Mouse (Mus musculus): Measurements from ENCODE around the gene Tspan14. TPM values are rescaled to one million over a fixed set of nuclear protein-coding genes. Genes with fewer than 3 reads are reported as not detected.

Tspan14 gene
- total and polyA plus RNA-seq, 2 experiments, result 13.3 to 30.4 TPM

- Histone ChIP-seq H3K27ac (replicated peaks; ENCODE audit: insufficient read depth, low read depth, low read length) (no peak overlapping the region), H3K27me3 (ENCODE audit: control insufficient read depth, insufficient read depth, low read length) (no peaks in the 10 kb centered on the region), H3K36me3 (ENCODE audit: control insufficient read depth, insufficient read depth, low read length) (no peaks in the 10 kb centered on the region), H3K9ac (ENCODE audit: low read depth, low read length) (no peak overlapping the region), H3K4me3 (ENCODE audit: insufficient read depth, low read depth, low read length) (no peak overlapping the region), H3K4me1 (ENCODE audit: control insufficient read depth, insufficient read depth, low read length) (peaks cover 30% of the 10 kb centered on the region), H3K79me2 (ENCODE audit: control insufficient read depth, insufficient read depth, low read length) (peaks cover 26% of the 10 kb centered on the region; the same call in 1 of the 2 replicates)
- TF ChIP-seq POLR2A (IDR thresholded peaks at IDR 0.05; ENCODE audit: extremely low read depth, insufficient read depth, low read length), result no peak
- no peak for TF ChIP-seq CTCF (IDR thresholded peaks at IDR 0.05; ENCODE audit: low read depth, low read length)
- peak; percentile 24 for DNase-seq (ENCODE audit: extremely low read depth, low read depth, low spot score)
These were observed 1.7 kb downstream of the Tspan14 start for GRCm38 (mm10) chr14:40964881-40965280.

GRCm38 (mm10) chr14:40964214-40964610 lies 2.4 kb downstream of the Tspan14 start:
- TF ChIP-seq CTCF (IDR thresholded peaks at IDR 0.05; ENCODE audit: low read depth, low read length) (no peak), POLR2A (IDR thresholded peaks at IDR 0.05; ENCODE audit: extremely low read depth, insufficient read depth, low read length) (no peak)
- Histone ChIP-seq H3K4me1 (ENCODE audit: control insufficient read depth, insufficient read depth, low read length) (peaks cover 32% of the 10 kb centered on the region), H3K4me3 (ENCODE audit: insufficient read depth, low read depth, low read length) (no peak overlapping the region), H3K79me2 (ENCODE audit: control insufficient read depth, insufficient read depth, low read length) (peaks cover 26% of the 10 kb centered on the region; the same call in 1 of the 2 replicates), H3K27me3 (ENCODE audit: control insufficient read depth, insufficient read depth, low read length) (no peaks in the 10 kb centered on the region), H3K27ac (replicated peaks; ENCODE audit: insufficient read depth, low read depth, low read length) (no peak overlapping the region), H3K36me3 (ENCODE audit: control insufficient read depth, insufficient read depth, low read length) (no peaks in the 10 kb centered on the region), H3K9ac (ENCODE audit: low read depth, low read length) (no peak overlapping the region)
- WGBS, result 93% methylated on average over 3 of the region's 3 CpGs
- no peak for DNase-seq (ENCODE audit: extremely low read depth, low read depth, low spot score)

GRCm38 (mm10) chr14:40963501-40964213 lies 3.0 kb downstream of the Tspan14 start:
- no peak for DNase-seq (ENCODE audit: extremely low read depth, low read depth, low spot score)
- no peak overlapping the region for H3K27ac ChIP-seq (replicated peaks; ENCODE audit: insufficient read depth, low read depth, low read length)
- H3K27me3 ChIP-seq (ENCODE audit: control insufficient read depth, insufficient read depth, low read length), result no peaks in the 10 kb centered on the region
- H3K36me3 ChIP-seq (ENCODE audit: control insufficient read depth, insufficient read depth, low read length), result no peaks in the 10 kb centered on the region
- H3K79me2 ChIP-seq (ENCODE audit: control insufficient read depth, insufficient read depth, low read length), result peaks cover 30% of the 10 kb centered on the region
- no peak overlapping the region for H3K9ac ChIP-seq (ENCODE audit: low read depth, low read length)
- 65% methylated on average over 3 of the region's 3 CpGs for WGBS
- TF ChIP-seq POLR2A (IDR thresholded peaks at IDR 0.05; ENCODE audit: extremely low read depth, insufficient read depth, low read length) (no peak), CTCF (IDR thresholded peaks at IDR 0.05; ENCODE audit: low read depth, low read length) (no peak)
- H3K4me3 ChIP-seq (ENCODE audit: insufficient read depth, low read depth, low read length), result no peak overlapping the region
- H3K4me1 ChIP-seq (ENCODE audit: control insufficient read depth, insufficient read depth, low read length), result peaks cover 32% of the 10 kb centered on the region

DNA sequence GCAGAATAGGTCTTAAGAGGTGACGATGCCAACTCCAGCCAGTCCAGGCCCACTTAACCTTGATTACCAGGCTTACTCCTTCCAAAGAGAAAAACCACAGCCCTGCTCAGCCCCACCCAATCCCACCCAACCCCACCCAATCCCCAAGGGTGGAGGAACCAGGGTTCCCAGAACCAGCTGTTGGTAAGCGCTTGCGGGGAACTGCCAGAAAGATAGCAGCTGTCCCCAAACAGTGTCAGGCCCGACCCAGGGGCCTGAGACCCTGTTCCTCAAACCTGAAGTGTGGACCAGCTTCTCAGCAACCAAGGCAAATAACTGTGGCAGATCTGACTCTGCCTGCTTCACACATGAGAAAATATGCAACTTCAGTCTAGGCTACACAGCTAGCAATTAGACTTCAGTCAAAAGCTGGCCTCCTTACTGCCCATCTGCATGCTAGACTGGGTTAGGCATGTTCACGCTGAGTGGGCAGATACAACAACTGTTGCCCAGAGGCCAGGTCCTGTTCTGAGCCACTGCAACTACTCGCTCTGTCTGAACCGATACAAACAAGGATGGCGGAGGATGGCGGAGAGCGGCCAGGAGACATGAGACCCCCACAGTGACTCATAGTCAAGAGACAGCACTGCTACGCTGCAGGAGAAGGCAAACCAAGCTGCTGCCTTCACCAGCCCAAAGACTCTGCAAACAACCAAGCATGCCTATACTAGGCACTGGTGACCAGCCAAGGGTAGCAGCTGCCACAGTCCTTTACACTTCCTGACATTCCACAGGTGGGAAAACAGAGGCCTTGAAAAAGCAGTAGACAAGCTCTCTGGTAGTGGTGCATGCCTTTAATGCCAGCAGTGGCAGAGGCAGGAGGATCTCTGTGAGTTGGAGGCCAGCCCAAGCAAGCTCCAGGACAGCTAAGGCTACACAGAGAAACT lies 4.0 kb downstream of the Tspan14 start:
- peaks cover 29% of the 10 kb centered on the region for H3K4me1 ChIP-seq (ENCODE audit: control insufficient read depth, insufficient read depth, low read length)
- no peak overlapping the region for H3K9ac ChIP-seq (ENCODE audit: low read depth, low read length)
- no peak overlapping the region for H3K4me3 ChIP-seq (ENCODE audit: insufficient read depth, low read depth, low read length)
- DNase-seq (ENCODE audit: extremely low read depth, low read depth, low spot score), result no peak
- TF ChIP-seq CTCF (IDR thresholded peaks at IDR 0.05; ENCODE audit: low read depth, low read length) (no peak), POLR2A (IDR thresholded peaks at IDR 0.05; ENCODE audit: extremely low read depth, insufficient read depth, low read length) (no peak)
- no peak overlapping the region for H3K27ac ChIP-seq (replicated peaks; ENCODE audit: insufficient read depth, low read depth, low read length)
- H3K36me3 ChIP-seq (ENCODE audit: control insufficient read depth, insufficient read depth, low read length), result no peaks in the 10 kb centered on the region
- H3K27me3 ChIP-seq (ENCODE audit: control insufficient read depth, insufficient read depth, low read length), result no peaks in the 10 kb centered on the region
- 88% methylated on average over 11 of the region's 11 CpGs for WGBS
- peaks cover 38% of the 10 kb centered on the region for H3K79me2 ChIP-seq (ENCODE audit: control insufficient read depth, insufficient read depth, low read length)

DNA sequence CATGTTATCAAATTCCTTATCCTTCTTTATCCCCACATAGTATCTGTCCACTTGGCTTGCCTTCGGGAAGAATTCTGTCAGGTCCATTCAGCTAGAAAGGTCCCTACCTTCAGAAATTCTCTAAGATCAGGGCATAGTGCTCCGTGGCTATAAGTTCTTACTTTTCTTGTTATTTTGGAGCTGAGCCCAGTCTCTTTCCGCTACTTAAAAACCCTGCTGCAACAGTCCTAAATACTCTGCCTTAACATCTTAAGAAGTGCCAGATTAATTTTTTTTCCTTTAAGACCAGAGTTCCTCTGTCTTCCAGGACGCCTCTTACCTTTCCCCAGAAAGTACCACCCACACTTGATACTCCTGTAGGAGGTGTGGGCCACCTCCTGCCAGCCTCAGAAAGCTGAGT lies 6.4 kb downstream of the Tspan14 start:
- no peak for DNase-seq (ENCODE audit: extremely low read depth, low read depth, low spot score)
- peaks cover 51% of the 10 kb centered on the region for H3K79me2 ChIP-seq (ENCODE audit: control insufficient read depth, insufficient read depth, low read length)
- WGBS, result 65% methylated on average over 4 of the region's 4 CpGs
- H3K9ac ChIP-seq (ENCODE audit: low read depth, low read length), result no peak overlapping the region
- H3K36me3 ChIP-seq (ENCODE audit: control insufficient read depth, insufficient read depth, low read length), result no peaks in the 10 kb centered on the region
- peak overlapping the region; percentile 38 for H3K27ac ChIP-seq (replicated peaks; ENCODE audit: insufficient read depth, low read depth, low read length)
- TF ChIP-seq POLR2A (IDR thresholded peaks at IDR 0.05; ENCODE audit: extremely low read depth, insufficient read depth, low read length) (no peak), CTCF (IDR thresholded peaks at IDR 0.05; ENCODE audit: low read depth, low read length) (no peak)
- peaks cover 34% of the 10 kb centered on the region for H3K4me1 ChIP-seq (ENCODE audit: control insufficient read depth, insufficient read depth, low read length)
- H3K27me3 ChIP-seq (ENCODE audit: control insufficient read depth, insufficient read depth, low read length), result no peaks in the 10 kb centered on the region
- no peak overlapping the region for H3K4me3 ChIP-seq (ENCODE audit: insufficient read depth, low read depth, low read length)
